ENCODE assay signal across 20 mouse cellular contexts in genomic region chr16:13387306-13387705, GRCm38 (mm10).
A peak's percentile ranks its signal among the peaks of the same experiment; 100 is the strongest.
DNase-seq lines count a peak whose midpoint lies in the region; ATAC-seq and TF ChIP-seq lines count a peak whose summit lies in the region.
"Had no signal": no experiment of that assay in that cellular context is flagged by ENCODE, and none has a peak within 500 bp of the region (broad histone marks: within the 10 kb centered on the region; RNA-seq: fewer than 3 reads in every experiment).

No protein-coding gene starts in this region.

- TF ChIP-seq POLR2A in kidney, adult 2 months (IDR thresholded peaks at IDR 0.05; ENCODE audit: low read depth, low read length) = no peak

- no peaks in the 10 kb centered on the region for H3K27me3 ChIP-seq in kidney, adult 2 months (replicated peaks; ENCODE audit: control insufficient read depth, insufficient read depth, low read length)
- H3K27me3 ChIP-seq in kidney, embryonic 15.5 days = no peaks in the 10 kb centered on the region
- no peaks in the 10 kb centered on the region for H3K27me3 ChIP-seq in lung, postnatal 0 days (replicated peaks; ENCODE audit: insufficient read depth, low read length)
- no peaks in the 10 kb centered on the region for H3K27me3 ChIP-seq in Patski
- H3K27me3 ChIP-seq: forebrain, embryonic 12.5 days; hindbrain, embryonic 12.5 days; limb, embryonic 15.5 days; megakaryocyte, embryonic 14.5 days; midbrain, embryonic 13.5 days had no signal

- POLR2A ChIA-PET in Patski (lab: Charles Lee) = no interaction called here

- TF ChIP-seq CTCF in kidney, adult 2 months (conservative IDR thresholded peaks at IDR 0.05; ENCODE audit: insufficient read depth, insufficient read length, low read depth, low read length) = no peak
- no peak for TF ChIP-seq CTCF in lung, postnatal 0 days (IDR thresholded peaks at IDR 0.05)
- no peak for TF ChIP-seq CTCF in Patski (IDR thresholded peaks at IDR 0.05)

- no peak overlapping the region for H3K9ac ChIP-seq in kidney, embryonic 15.5 days
- no peak overlapping the region for H3K9ac ChIP-seq in lung, postnatal 0 days (replicated peaks; ENCODE audit: low read depth)
- H3K9ac ChIP-seq: forebrain, embryonic 12.5 days; hindbrain, embryonic 12.5 days; limb, embryonic 15.5 days; liver, embryonic 14.5 days; midbrain, embryonic 13.5 days had no signal

- peak; percentile 29 for DNase-seq in kidney, adult 2 months
- DNase-seq in lung, postnatal 0 days (ENCODE audit: low spot score) = no peak
- no peak for DNase-seq in lung, adult 18-20 months
- DNase-seq in Patski (ENCODE audit: low read depth, low spot score) = no peak
- DNase-seq in kidney, postnatal 4 days = peak; percentile 20 to 45
- DNase-seq in embryo, embryonic 9.5 days (ENCODE audit: extremely low spot score) = no peak
- DNase-seq: adrenal gland, postnatal 25 days; cerebellum, postnatal 10 days; layer of hippocampus, adult 9-11 months; left cerebral cortex, postnatal 4 days; right cerebral cortex, postnatal 14 days; spleen, adult 18-20 months had no signal

- H3K36me3 ChIP-seq in kidney, adult 2 months (ENCODE audit: control insufficient read depth, insufficient read depth, low read length) = peaks cover 1% of the 10 kb centered on the region
- H3K36me3 ChIP-seq in kidney, embryonic 15.5 days = peaks cover 64% of the 10 kb centered on the region
- peaks cover 22% of the 10 kb centered on the region for H3K36me3 ChIP-seq in lung, postnatal 0 days (ENCODE audit: insufficient read depth, low read length)

- H3K9me3 ChIP-seq in kidney, embryonic 15.5 days (replicated peaks) = no peaks in the 10 kb centered on the region
- no peaks in the 10 kb centered on the region for H3K9me3 ChIP-seq in lung, postnatal 0 days (ENCODE audit: low read length)
- H3K9me3 ChIP-seq: forebrain, embryonic 12.5 days; hindbrain, embryonic 12.5 days; limb, embryonic 15.5 days; megakaryocyte, embryonic 14.5 days; midbrain, embryonic 13.5 days had no signal

- no peak overlapping the region for H3K4me3 ChIP-seq in kidney, adult 2 months (ENCODE audit: insufficient read depth, low read depth, low read length)
- H3K4me3 ChIP-seq in kidney, embryonic 15.5 days (replicated peaks) = no peak overlapping the region
- no peak overlapping the region for H3K4me3 ChIP-seq in lung, postnatal 0 days (ENCODE audit: low read depth, low read length)
- H3K4me3 ChIP-seq: forebrain, embryonic 12.5 days; hindbrain, embryonic 12.5 days; limb, embryonic 15.5 days; megakaryocyte, embryonic 14.5 days; midbrain, embryonic 13.5 days had no signal

- H3K4me1 ChIP-seq in kidney, adult 2 months (ENCODE audit: control insufficient read depth, insufficient read depth, low read length) = no peaks in the 10 kb centered on the region
- H3K4me1 ChIP-seq in kidney, embryonic 15.5 days = no peaks in the 10 kb centered on the region
- H3K4me1 ChIP-seq in lung, postnatal 0 days (ENCODE audit: insufficient read depth, low read depth, low read length) = no peaks in the 10 kb centered on the region
- H3K4me1 ChIP-seq: forebrain, embryonic 12.5 days; hindbrain, embryonic 12.5 days; limb, embryonic 15.5 days; midbrain, embryonic 13.5 days had no signal

- CTCF ChIA-PET in Patski (lab: Charles Lee) = interaction anchor here (1.5 to 1.7 kb wide), 2 partner anchors 9 to 13 kb away, joined by 3 to 4 read pairs; no protein-coding TSS in a partner anchor

- no peak for ATAC-seq in kidney, embryonic 15.5 days (replicated peaks; ENCODE audit: low FRiP score)
- ATAC-seq in lung, postnatal 0 days = peak; percentile 54; the same call in 1 of the 2 replicates
- peak; percentile 44 for ATAC-seq in Patski
- ATAC-seq: intestine, postnatal 0 days; midbrain, embryonic 13.5 days had no signal

- 80% methylated on average over 4 of the region's 4 CpGs for WGBS in kidney, adult 2 months
- WGBS in kidney, embryonic 15.5 days = 78% methylated on average over 4 of the region's 4 CpGs
- WGBS in lung, postnatal 0 days = 67% methylated on average over 4 of the region's 4 CpGs

- no peak overlapping the region for H3K27ac ChIP-seq in kidney, adult 2 months (ENCODE audit: insufficient read depth, low read depth, low read length)
- no peak overlapping the region for H3K27ac ChIP-seq in kidney, embryonic 15.5 days
- H3K27ac ChIP-seq in lung, postnatal 0 days (ENCODE audit: low read length) = no peak overlapping the region
- H3K27ac ChIP-seq: forebrain, embryonic 12.5 days; hindbrain, embryonic 12.5 days; limb, embryonic 15.5 days; liver, embryonic 14.5 days; midbrain, embryonic 13.5 days had no signal

- TF ChIP-seq EP300 in lung, postnatal 0 days (IDR thresholded peaks at IDR 0.05) = no peak

- in situ Hi-C loops in Patski (cut with MboI; ENCODE audit: low pct_unique_long_range_greater_than_20kb) = no loop called here

- no peak overlapping the region for H3K4me2 ChIP-seq in kidney, embryonic 15.5 days
- no peak overlapping the region for H3K4me2 ChIP-seq in lung, postnatal 0 days (replicated peaks; ENCODE audit: low read depth, low read length)
- H3K4me2 ChIP-seq: forebrain, embryonic 12.5 days; hindbrain, embryonic 12.5 days; limb, embryonic 15.5 days; midbrain, embryonic 13.5 days had no signal

Comparison
In these comparisons a context has a peak if more than half of its experiments do, and no peak if none do; other contexts are left out.
1. DNase-seq: peak in kidney, adult 2 months (single experiment) and kidney, postnatal 4 days (2 of 2); none in lung, postnatal 0 days (single experiment), lung, adult 18-20 months (0 of 2), Patski (single experiment) and embryo, embryonic 9.5 days (single experiment).